34 mouse cellular contexts compared by ENCODE assay signal in the genomic region with DNA sequence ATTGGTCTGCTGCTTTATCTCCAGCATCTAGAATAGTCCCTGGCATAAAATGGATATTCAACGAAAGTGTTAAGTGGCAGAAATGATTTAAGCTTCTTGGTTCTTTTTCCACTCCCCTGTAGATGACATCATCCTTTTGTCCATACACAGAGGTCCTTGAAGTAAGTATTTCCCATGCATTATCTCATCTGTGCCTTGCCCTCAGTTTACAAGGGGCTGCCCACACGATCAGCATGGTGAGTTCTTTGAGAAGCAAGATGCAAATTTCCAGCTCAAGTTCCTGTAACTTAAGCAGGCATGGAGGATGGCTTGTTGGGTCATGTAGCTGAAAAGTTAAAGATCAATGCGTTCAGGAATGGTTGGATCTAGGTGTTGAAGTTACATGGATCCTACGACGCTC.
"Had no signal": no experiment of that assay in that cellular context is flagged by ENCODE, and none has a peak within 500 bp of the region (broad histone marks: within the 10 kb centered on the region; RNA-seq: fewer than 3 reads in every experiment).

No protein-coding gene starts in this region.

- DNase-seq: heart, postnatal 10 days; heart, postnatal 14 days; heart, postnatal 36 days; heart, postnatal 4 days; kidney, adult 11 months; kidney, adult 18-20 months; kidney, adult 2 months; kidney, adult 8-10 months; kidney, adult 9 months; kidney, postnatal 10 days; kidney, postnatal 14 days; kidney, postnatal 25 days; kidney, postnatal 36 days; kidney, postnatal 4 days; layer of hippocampus, adult 9-11 months; layer of hippocampus, postnatal 36 days had no signal

- H3K4me3 ChIP-seq: heart, embryonic 10.5 days; heart, embryonic 12.5 days; heart, embryonic 13.5 days; heart, embryonic 15.5 days; hindbrain, embryonic 10.5 days; hindbrain, embryonic 12.5 days; hindbrain, embryonic 13.5 days; hindbrain, embryonic 15.5 days; intestine, embryonic 15.5 days; kidney, embryonic 15.5 days; layer of hippocampus, adult 2 months; left cerebral cortex, adult 2 months had no signal

- H3K9ac ChIP-seq: heart, embryonic 12.5 days; heart, embryonic 13.5 days; heart, embryonic 15.5 days; hindbrain, embryonic 12.5 days; hindbrain, embryonic 13.5 days; hindbrain, embryonic 14.5 days; hindbrain, embryonic 15.5 days; intestine, embryonic 15.5 days; kidney, embryonic 15.5 days had no signal

- ATAC-seq: hindbrain, embryonic 16.5 days; hindbrain, postnatal 0 days; inflammation-experienced regulatory T-cells, adult 6 months; intestine, embryonic 15.5 days; intestine, embryonic 16.5 days had no signal

- H3K27ac ChIP-seq: heart, embryonic 10.5 days; heart, embryonic 13.5 days; heart, embryonic 15.5 days; hindbrain, embryonic 10.5 days; hindbrain, embryonic 12.5 days; hindbrain, embryonic 13.5 days; hindbrain, embryonic 14.5 days; hindbrain, embryonic 15.5 days; hindbrain, postnatal 0 days; intestine, embryonic 15.5 days; kidney, embryonic 15.5 days; kidney, postnatal 0 days; layer of hippocampus, adult 2 months; left cerebral cortex, adult 2 months had no signal

- H3K36me3 ChIP-seq: heart, embryonic 10.5 days; heart, embryonic 12.5 days; heart, embryonic 13.5 days; heart, embryonic 15.5 days; hindbrain, embryonic 10.5 days; hindbrain, embryonic 12.5 days; hindbrain, embryonic 13.5 days; hindbrain, embryonic 15.5 days; intestine, embryonic 15.5 days; kidney, embryonic 15.5 days had no signal

- H3K4me2 ChIP-seq: heart, embryonic 12.5 days; heart, embryonic 13.5 days; heart, embryonic 15.5 days; hindbrain, embryonic 12.5 days; hindbrain, embryonic 13.5 days; hindbrain, embryonic 14.5 days; hindbrain, embryonic 15.5 days; intestine, embryonic 15.5 days; kidney, embryonic 15.5 days had no signal

- H3K4me1 ChIP-seq: heart, embryonic 10.5 days; hindbrain, embryonic 10.5 days; hindbrain, embryonic 12.5 days; hindbrain, embryonic 13.5 days; hindbrain, embryonic 15.5 days; intestine, embryonic 15.5 days had no signal

- H3K27me3 ChIP-seq: heart, embryonic 12.5 days; heart, embryonic 13.5 days; heart, embryonic 15.5 days; hindbrain, embryonic 12.5 days; hindbrain, embryonic 13.5 days; hindbrain, embryonic 15.5 days; intestine, embryonic 15.5 days; kidney, embryonic 15.5 days had no signal

- H3K9me3 ChIP-seq: heart, embryonic 10.5 days; heart, embryonic 15.5 days; hindbrain, embryonic 12.5 days; hindbrain, embryonic 13.5 days; hindbrain, embryonic 15.5 days; intestine, embryonic 15.5 days had no signal
